Mouse (Mus musculus) C2C12 (cell line): ENCODE measurements around the gene Msrb3.

Experiments
- CTCF ChIP-seq: IDR thresholded peaks from one replicate; pipeline ENCODE4 v1.5.1; 2011; ENCODE audit not compliant: control insufficient read depth, insufficient read depth, insufficient read length
- FOSL1 ChIP-seq: IDR thresholded peaks from one replicate; pipeline ENCODE4 v1.8.0; 2011; ENCODE audit warnings: mild to moderate bottlenecking, low read length; ENCODE audit not compliant: poor library complexity, insufficient read depth, severe bottlenecking

- TF ChIP-seq FOSL1 (no peak), CTCF (no peak)
Observed at GRCm38 (mm10) chr10:120911971-120912370, 13.1 kb upstream of the Msrb3 start.
